Mouse (Mus musculus) right cerebral cortex, postnatal 25 days (tissue): Measurements from ENCODE around the gene Banf2.

Experiments used
- DNase-seq: peaks from one replicate; pipeline ENCODE4 v3.0.0; 2022

Gene Banf2

GRCm38 (mm10) chr2:144026456-144026855, 6.4 kb upstream of the Banf2 start:
- DNase-seq = no peak

GRCm38 (mm10) chr2:144030791-144031190, 2.1 kb upstream of the Banf2 start:
- DNase-seq = no peak

GRCm38 (mm10) chr2:144044726-144045125, 11.9 kb downstream of the Banf2 start:
- DNase-seq = peak; percentile 65

- peak; percentile 24 for DNase-seq
Measured at GRCm38 (mm10) chr2:144045756-144046560, 13.1 kb downstream of the Banf2 start.

- no peak for DNase-seq
Measured at GRCm38 (mm10) chr2:144046916-144047315, 14.1 kb downstream of the Banf2 start.

DNA sequence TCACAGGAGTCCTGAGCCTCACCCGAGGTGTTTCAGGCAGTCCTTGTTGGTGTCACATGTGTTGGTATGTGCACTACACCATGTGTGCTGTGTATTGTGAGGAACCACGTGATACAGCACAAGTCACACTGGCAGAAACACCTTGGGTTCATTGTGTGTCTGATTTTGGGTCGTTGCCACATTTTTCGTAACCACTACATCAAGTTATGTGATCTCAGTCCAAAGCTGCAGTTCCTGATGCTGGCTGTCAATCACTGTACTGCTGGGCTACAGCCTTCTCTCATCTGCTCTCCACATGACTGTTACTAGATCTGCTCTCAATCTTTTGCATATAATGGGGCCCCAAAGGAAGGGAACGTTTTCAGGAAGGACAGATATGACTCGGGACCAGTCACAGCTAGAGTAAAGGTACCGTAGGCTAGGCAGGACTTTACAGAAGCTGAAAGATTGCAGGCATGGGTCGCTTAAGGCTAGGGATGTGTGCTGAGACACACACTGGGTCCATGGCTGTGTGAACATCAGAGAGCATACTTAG, 17.4 kb downstream of the Banf2 start:
- DNase-seq = no peak

GRCm38 (mm10) chr2:144050861-144051260, 18.0 kb downstream of the Banf2 start:
- no peak for DNase-seq

DNA sequence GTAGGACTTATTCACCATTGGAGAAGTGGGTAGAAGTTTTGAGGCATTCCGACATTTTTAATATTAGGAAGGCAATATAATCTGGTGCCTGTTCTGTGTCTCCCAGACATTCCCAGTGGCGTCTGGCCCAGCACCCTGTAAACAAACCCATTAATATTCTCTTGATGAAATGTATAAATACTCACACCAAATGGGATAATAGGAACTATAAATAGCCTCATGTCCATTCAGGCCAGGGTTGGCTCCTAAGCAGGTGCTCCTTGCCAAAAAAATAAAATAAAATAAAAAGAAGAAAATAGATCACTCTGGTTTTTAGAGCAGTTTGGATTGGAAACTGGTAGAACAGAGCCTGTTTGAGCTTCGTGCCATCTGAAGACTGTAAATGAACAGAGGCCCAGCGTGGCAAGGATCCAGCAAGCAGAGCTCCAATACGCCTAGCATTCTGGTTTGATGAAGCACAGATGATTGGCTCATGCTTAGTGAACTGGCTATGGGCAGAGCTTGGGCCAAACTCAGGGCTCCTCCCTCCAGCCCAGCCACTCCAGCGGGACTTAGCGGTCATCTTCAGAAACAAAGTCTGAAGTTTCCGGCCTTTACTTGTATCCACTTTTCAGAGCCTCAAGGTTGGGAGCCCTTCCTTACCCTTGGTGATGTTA, 19.7 kb downstream of the Banf2 start:
- DNase-seq = peak; percentile 38

GRCm38 (mm10) chr2:144057735-144058134, 24.9 kb downstream of the Banf2 start:
- DNase-seq = no peak

- DNase-seq = no peak
Measured at GRCm38 (mm10) chr2:144061701-144062100, 28.8 kb downstream of the Banf2 start.

- DNase-seq = no peak
Measured at GRCm38 (mm10) chr2:144065499-144065898, 32.6 kb downstream of the Banf2 start.

DNA sequence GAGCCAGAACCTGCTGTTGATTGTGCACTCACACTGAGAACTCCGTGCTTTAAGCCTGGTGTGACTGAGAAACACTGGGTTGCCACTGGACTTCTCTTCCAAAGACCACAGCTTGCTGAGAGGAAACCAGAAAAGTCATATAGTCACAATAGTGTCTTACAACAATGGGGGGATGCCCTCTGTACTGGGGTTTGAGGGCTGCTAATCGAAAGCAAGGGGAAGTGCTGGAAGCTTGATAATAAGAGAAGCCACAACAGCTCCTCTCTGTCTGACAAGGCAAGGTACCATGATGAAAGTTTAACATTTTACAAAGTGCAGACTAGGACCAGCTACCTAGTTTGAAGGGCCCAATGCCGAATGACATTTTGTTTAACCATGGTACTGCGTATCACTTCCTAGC, 36.8 kb downstream of the Banf2 start:
- no peak for DNase-seq

DNA sequence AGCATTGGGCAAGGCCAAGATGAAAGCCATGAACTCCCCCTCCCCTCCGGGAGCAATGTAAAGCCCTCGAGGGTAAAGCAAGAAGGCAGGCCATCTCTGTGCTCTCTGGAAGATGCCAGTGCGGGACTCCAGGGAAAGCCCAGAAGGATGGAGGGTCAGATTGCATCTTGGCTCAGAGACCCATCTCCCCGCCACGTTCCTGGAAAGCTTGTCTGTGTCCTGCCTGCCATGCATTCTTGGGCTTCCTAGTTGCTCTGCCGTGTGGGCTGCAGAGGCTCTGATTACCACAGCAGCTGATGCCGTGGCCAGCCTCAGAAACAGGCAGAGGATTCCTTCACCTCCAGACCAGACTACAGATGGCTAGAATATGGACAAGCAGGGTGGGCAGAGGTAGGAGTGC, 37.6 kb downstream of the Banf2 start:
- DNase-seq = no peak

- DNase-seq = no peak
Measured at GRCm38 (mm10) chr2:144072642-144073041, 39.8 kb downstream of the Banf2 start.

- DNase-seq = no peak
Measured at GRCm38 (mm10) chr2:144074059-144074458, 41.2 kb downstream of the Banf2 start.

GRCm38 (mm10) chr2:144076625-144077024, 43.8 kb downstream of the Banf2 start:
- no peak for DNase-seq

DNA sequence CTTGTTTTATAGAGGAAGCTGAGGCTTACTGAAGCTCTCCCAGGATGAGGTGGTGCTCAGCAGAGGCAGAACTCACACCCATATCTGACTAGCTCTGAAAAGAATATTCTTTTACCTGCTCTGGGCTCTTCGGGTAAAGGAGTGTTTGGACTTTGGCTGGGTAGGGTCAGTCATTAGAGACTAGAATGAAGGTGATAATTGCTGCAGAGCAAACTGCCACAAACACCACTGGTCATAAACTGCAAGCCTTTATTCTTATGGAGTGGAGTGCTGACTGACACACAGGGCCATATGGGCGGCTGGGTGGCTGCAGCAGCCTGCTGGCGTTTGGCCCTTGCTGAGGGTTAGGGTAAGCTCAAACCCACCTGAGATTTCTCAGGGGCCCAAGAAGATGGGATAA, 46.0 kb downstream of the Banf2 start:
- DNase-seq = no peak

DNA sequence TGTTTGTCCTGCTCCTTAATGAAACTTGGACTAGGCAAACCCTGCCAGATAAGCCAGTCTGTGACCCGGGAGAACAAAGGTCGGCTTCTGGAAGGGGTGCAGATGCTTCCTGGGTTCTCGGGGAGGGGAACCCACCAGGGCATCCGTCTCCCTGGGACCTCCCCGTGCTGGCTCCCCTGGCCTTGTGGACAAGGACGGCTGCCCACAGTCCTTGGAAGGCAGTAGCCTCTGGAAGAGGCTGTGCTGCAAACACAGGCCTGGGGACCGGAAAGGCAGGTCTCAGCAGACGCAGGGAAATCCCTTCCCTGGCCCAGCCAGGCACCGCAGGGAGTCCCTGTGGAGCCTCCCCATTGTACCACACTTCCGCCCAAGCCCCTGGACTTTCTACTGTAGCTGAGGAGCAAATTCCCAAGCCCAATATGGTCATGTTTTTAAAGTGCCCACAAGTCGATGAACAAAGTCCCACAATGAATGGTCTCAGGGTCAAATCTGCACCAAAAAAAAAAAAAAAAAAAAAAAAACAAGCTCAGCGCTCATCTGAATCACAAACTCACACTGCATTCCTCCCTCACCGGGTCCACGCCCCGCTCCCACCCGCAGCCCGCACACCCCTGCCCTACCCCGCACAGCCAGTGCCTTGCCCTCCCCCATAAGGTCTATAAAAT, 53.5 kb downstream of the Banf2 start:
- no peak for DNase-seq

DNA sequence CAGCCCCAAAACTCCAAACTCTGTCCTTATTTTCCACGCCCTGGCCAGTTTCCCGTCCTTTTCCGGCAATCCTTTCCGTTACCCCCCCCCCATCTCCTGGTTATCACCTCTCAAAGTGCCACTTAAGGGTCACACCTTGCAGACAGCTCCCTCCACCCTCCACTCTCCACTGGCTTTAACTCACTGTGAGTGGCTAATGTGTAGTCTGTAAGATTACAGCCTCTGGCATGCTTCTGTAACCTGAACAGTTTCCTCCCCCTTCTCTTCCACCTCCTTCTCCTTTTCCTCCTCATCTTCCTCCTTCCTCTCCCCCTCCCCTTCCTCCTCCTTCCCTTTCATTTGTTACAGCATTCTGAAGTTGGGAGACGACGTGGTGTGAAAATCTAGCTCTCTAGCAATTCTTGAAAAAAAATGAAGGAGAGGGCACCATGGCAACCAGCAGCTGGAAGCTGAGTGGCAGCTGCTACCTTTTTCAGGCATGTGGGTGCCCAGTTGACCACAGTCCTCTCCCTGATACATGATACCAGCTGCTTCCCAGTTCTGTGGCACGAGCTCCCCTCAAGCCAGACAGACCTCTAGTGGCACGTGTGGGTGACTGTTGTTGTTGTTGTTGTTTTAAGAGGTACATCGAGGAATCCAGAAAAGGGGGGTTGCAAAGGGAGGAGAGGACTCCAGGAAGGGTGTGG, 55.2 kb downstream of the Banf2 start:
- DNase-seq = no peak

DNA sequence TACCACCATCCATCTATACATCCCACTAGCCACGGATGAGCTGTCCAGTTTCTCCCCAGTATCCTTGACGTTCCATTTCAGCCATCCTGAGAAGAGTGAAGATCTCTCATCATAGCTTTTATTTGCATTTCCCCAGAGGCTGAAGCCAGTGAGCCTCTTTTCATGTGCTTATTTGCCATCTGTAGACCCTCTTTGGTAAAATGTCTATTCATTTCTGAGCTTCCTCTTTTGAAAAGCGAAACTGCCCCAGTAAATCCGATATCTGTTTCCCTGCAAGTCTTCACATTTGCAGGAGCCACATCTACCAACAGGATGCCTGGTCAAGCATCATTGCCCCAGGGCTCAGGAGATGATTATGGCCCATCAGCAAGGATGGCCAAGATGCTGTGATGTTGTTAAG, 59.9 kb downstream of the Banf2 start:
- no peak for DNase-seq

GRCm38 (mm10) chr2:144094721-144095120, 61.9 kb downstream of the Banf2 start:
- DNase-seq = no peak

GRCm38 (mm10) chr2:144101463-144101961, 68.7 kb downstream of the Banf2 start:
- no peak for DNase-seq

DNA sequence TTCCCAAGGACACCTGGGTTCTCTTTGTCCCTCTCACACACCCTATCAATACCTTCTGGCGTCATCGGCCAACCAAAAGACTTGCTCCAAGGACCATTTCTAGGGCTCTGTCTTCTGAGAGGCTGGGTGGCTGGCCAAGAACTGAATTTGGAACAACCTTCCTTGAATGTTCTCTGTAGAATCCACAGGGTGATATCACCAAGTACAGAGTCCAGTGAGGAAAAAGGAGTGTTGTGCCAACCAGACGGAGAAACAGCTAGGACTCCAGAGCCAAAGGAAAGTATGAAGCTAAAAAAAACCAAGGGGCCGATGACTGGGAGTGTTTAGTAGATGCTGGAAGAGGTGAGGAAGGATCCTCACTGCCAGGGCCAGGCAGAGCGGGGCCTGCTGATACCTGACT, 74.5 kb downstream of the Banf2 start:
- DNase-seq = no peak
